Mouse (Mus musculus): ENCODE data around the gene Olfr622. TPM values are rescaled to one million over a fixed set of nuclear protein-coding genes. Genes with fewer than 3 reads are reported as not detected.

The Olfr622 gene
- not detected for total RNA-seq (2021)

GRCm38 (mm10) chr7:103642602-103643001, at the start of gene Olfr622:
Gene Olfr622 (minus strand): TSS chr7:103642702.
- DNase-seq = no peak

- DNase-seq = no peak
Measured at GRCm38 (mm10) chr7:103682420-103682819, 39.9 kb upstream of the Olfr622 start, which contains the start of gene Olfr625-ps1. Gene Olfr625-ps1 (plus strand): TSS chr7:103682720.

DNA sequence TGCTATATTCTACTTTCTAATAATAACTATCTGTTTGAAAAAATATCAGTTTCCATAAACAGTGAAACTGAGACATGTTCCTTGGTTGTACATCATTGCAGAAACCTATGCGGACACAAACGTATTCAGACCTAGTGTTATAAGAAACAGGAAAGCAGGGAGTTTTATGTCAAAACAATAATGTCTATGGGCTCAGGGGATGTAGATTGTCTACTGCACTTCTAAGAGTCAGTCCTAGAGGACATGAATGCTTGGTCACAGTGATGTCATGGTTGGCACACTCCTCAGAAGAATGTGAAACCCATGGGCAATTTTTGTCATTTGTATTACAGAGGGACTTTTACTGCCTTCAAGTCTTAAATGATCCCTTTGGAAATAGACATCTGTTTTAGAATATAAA, 28.6 kb upstream of the Olfr622 start, which contains the start of gene Olfr624:
TSS of gene Olfr624 (minus strand) at position 101 of the 400 bp plus-strand sequence.
- DNase-seq = no peak

DNA sequence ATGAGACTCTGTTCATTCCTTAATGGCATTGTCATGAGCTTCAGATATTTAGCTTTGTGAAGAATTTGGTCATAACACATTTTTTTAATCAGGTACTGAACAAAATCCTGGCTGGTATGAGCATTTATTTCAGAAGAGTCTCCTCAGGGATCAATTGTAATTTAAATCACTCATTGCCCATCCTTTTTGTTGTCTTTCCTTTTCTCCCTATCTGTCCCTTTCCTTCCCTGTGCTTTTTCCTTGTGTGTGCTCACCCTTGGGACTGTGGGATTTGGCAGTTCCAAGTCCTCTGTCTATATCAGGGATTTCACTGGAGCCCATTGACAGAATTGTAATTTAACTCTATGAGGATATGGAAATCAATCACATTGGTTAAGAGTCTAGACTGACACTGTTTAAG, 21.1 kb upstream of the Olfr622 start, which contains the start of gene Olfr623:
TSS of gene Olfr623 (minus strand) at position 101 of the 400 bp plus-strand sequence.
- no peak for DNase-seq

DNA sequence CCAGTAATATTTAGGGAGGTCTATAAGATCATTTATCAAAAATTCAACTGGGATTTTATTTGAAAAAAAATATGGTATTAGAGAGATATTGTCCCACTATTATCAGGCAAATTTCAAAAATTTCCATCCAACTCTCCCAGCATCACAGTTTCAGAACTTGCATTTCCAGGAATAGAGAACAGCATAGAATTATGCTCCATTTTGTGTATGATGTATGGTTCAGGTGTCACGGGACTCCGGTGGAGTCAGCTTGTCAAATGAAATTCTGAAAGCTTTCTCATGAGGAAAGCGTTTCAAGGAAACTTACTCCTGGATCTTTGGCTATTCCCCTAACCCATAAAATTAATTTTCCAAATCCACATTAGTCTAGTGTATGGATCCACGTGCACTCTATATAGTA, 1.6 kb upstream of the Olfr622 start:
- DNase-seq = no peak

DNA sequence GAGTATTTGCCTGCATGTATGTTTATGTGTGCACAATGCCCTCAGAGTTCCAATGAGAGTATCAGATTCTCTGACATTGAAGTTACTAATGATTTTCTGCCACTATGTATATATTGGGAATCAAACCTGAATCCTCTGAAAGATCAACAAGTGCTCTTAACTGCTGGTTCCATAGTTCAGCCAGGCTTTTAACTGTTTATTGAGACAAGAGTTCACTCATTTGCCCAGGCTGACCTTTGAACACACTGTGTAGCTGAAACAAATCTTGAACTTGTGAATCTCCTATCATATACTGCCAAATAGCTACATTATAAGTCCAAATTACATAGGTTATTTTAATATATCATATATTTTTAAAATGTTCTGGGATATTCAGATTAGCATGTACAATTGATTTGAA, 5.7 kb downstream of the Olfr622 start:
- no peak for DNase-seq

DNA sequence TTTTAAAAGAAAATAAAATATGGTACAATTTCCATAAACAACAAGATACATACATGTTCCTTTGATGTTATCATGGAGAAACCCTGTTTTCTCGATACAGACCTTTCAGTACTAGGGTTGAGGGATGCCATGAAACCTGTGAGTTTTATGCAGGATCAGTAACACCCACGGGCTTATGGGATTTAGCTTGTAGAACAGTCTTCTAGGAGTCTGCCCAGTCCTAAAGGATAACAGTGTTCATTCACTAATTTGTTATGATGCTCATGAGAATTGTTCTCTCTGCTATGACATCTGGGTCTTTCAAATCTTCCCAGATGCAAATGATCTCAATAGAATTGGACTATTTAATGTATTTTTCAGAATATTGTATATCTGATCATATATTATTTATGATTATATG, 30.1 kb downstream of the Olfr622 start, which contains the start of gene Olfr620:
TSS of gene Olfr620 (minus strand) at position 101 of the 400 bp plus-strand sequence.
- DNase-seq = no peak

GRCm38 (mm10) chr7:103607425-103607824, 35.1 kb downstream of the Olfr622 start:
- DNase-seq = no peak

- no peak for DNase-seq
Measured at GRCm38 (mm10) chr7:103600275-103600674, 42.2 kb downstream of the Olfr622 start, which contains the start of gene Olfr619. Gene Olfr619 (plus strand): TSS chr7:103600575.

GRCm38 (mm10) chr7:103589803-103590202, 52.7 kb downstream of the Olfr622 start, which contains the start of gene Olfr618:
Gene Olfr618 (plus strand): TSS chr7:103590103.
- DNase-seq = no peak

Other genes with a start within 250 kb of the Olfr622 start
- gene Usp17lc, start 227.6 kb downstream of the Olfr622 start, total RNA-seq (2021) = not detected
- not detected for gene Olfr605, start 197.3 kb downstream of the Olfr622 start, total RNA-seq (2021)
- gene Olfr606, start 193.7 kb downstream of the Olfr622 start, total RNA-seq (2021) = not detected
- gene Olfr607, start 178.6 kb downstream of the Olfr622 start, total RNA-seq (2021) = not detected
- gene Olfr608, start 172.8 kb downstream of the Olfr622 start, total RNA-seq (2021) = not detected
- gene Olfr609, start 144.6 kb downstream of the Olfr622 start, total RNA-seq (2021) = not detected
- not detected for gene Olfr610, start 130.6 kb downstream of the Olfr622 start, total RNA-seq (2021)
- not detected for gene Olfr611, start 121.9 kb downstream of the Olfr622 start, total RNA-seq (2021)
- gene Olfr612, start 100.0 kb downstream of the Olfr622 start, total RNA-seq (2021) = not detected
- not detected for gene Olfr613, start 94.6 kb downstream of the Olfr622 start, total RNA-seq (2021)
- not detected for gene Olfr615, start 86.6 kb downstream of the Olfr622 start, total RNA-seq (2021)
- gene Olfr616, start 73.6 kb downstream of the Olfr622 start, total RNA-seq (2021) = not detected
- gene Olfr617, start 69.6 kb downstream of the Olfr622 start, total RNA-seq (2021) = not detected
- not detected for gene Olfr618, start 52.6 kb downstream of the Olfr622 start, total RNA-seq (2021)
- not detected for gene Olfr619, start 42.1 kb downstream of the Olfr622 start, total RNA-seq (2021)
- not detected for gene Olfr620, start 30.2 kb downstream of the Olfr622 start, total RNA-seq (2021)
- gene Olfr623, start 21.0 kb upstream of the Olfr622 start, total RNA-seq (2021) = not detected
- gene Olfr624, start 28.5 kb upstream of the Olfr622 start, total RNA-seq (2021) = not detected
- gene Olfr625-ps1, start 40.0 kb upstream of the Olfr622 start, total RNA-seq (2021) = not detected
- not detected for gene Olfr243, start 72.0 kb upstream of the Olfr622 start, total RNA-seq (2021)
- gene Olfr628, start 87.7 kb upstream of the Olfr622 start, total RNA-seq (2021) = not detected
- gene Olfr629, start 102.2 kb upstream of the Olfr622 start, total RNA-seq (2021) = not detected
- gene Olfr630, start 114.6 kb upstream of the Olfr622 start, total RNA-seq (2021) = not detected
- gene Olfr69, start 128.9 kb upstream of the Olfr622 start, total RNA-seq (2021) = not detected
- not detected for gene Olfr68, start 137.0 kb upstream of the Olfr622 start, total RNA-seq (2021)
- gene Olfr67, start 149.1 kb upstream of the Olfr622 start, total RNA-seq (2021) = not detected
- gene Hbb-bt, start 171.3 kb upstream of the Olfr622 start, total RNA-seq (2021) = 10 to 100 TPM; 35.4 to 54.6 TPM
- 100 to 1,000 TPM; 247 to 439 TPM for gene Hbb-bs, start 185.4 kb upstream of the Olfr622 start, total RNA-seq (2021)
- gene Hbb-bh2, start 197.8 kb upstream of the Olfr622 start, total RNA-seq (2021) = not detected
- gene Hbb-bh1, start 200.5 kb upstream of the Olfr622 start, total RNA-seq (2021) = not detected
- gene Hbb-y, start 210.5 kb upstream of the Olfr622 start, total RNA-seq (2021) = not detected
- not detected for gene Olfr66, start 243.6 kb upstream of the Olfr622 start, total RNA-seq (2021)

Data from layer of hippocampus, postnatal 36 days (tissue).